Mouse (Mus musculus): ENCODE results near the gene Tiam2. TPM values are rescaled to one million over a fixed set of nuclear protein-coding genes. Genes with fewer than 3 reads are reported as not detected.

Tiam2 gene
- total and polyA plus RNA-seq, 3 experiments, result 0.42 to 1.9 TPM; not detected in 1

GRCm38 (mm10) chr17:3562405-3562804 is 236.0 kb downstream of the Tiam2 start:
- Histone ChIP-seq H3K9ac (ENCODE audit: control insufficient read depth, low read depth, low read length, poor library complexity, severe bottlenecking) (no peak overlapping the region), H3K79me2 (ENCODE audit: control insufficient read depth, insufficient read depth, low read length, poor library complexity) (peaks cover 2% of the 10 kb centered on the region; the same call in 1 of the 2 replicates), H3K4me3 (ENCODE audit: control insufficient read depth in 1 of 2, insufficient read depth in 1 of 2, low read depth in 2 of 2, low read length in 2 of 2) (no peak overlapping the region), H3K36me3 (ENCODE audit: control insufficient read depth in 1 of 2, insufficient read depth in 2 of 2, low read length in 2 of 2) (peaks cover 0 to 6% of the 10 kb centered on the region in 2 experiments; a peak in 2 of 4 replicates), H3K9me3 (replicated peaks; ENCODE audit: insufficient read depth, low read length) (no peaks in the 10 kb centered on the region), H3K27ac (ENCODE audit: control insufficient read depth, low read depth, low read length) (no peak overlapping the region), H3K27me3 (ENCODE audit: control insufficient read depth in 1 of 2, insufficient read depth in 2 of 2, low read length in 2 of 2) (peaks cover 0 to 3% of the 10 kb centered on the region in 2 experiments; a peak in 1 of 4 replicates), H3K4me1 (ENCODE audit: control insufficient read depth in 1 of 2, insufficient read depth in 2 of 2, low read length in 2 of 2) (peaks cover 2 to 5% of the 10 kb centered on the region in 2 experiments; a peak in 3 of 4 replicates)
- DNase-seq (ENCODE audit: low read depth, low spot score), result no peak
- TF ChIP-seq CTCF (IDR thresholded peaks at IDR 0.05 in 2 of 3, conservative IDR thresholded peaks at IDR 0.05 in 1 of 3; ENCODE audit: control insufficient read depth in 1 of 3, insufficient read depth in 1 of 3, low read depth in 2 of 3, low read length in 3 of 3, poor library complexity in 1 of 3, severe bottlenecking in 1 of 3) (peak; percentile 9 to 22 (median 15); a peak in 2 of 6 replicates), KAT2A (conservative IDR thresholded peaks at IDR 0.05; ENCODE audit: low read depth, low read length) (no peak)

GRCm38 (mm10) chr17:3570876-3571275 is 244.5 kb downstream of the Tiam2 start:
- no peaks in the 10 kb centered on the region for H3K4me1 ChIP-seq (ENCODE audit: control insufficient read depth in 1 of 2, insufficient read depth in 2 of 2, low read length in 2 of 2)
- peak; percentile 66 for DNase-seq (ENCODE audit: low read depth, low spot score)
- H3K4me3 ChIP-seq (ENCODE audit: control insufficient read depth in 1 of 2, insufficient read depth in 1 of 2, low read depth in 2 of 2, low read length in 2 of 2), result no peak overlapping the region
- H3K9ac ChIP-seq (ENCODE audit: control insufficient read depth, low read depth, low read length, poor library complexity, severe bottlenecking), result no peak overlapping the region
- no peak overlapping the region for H3K27ac ChIP-seq (ENCODE audit: control insufficient read depth, low read depth, low read length)
- no peak for TF ChIP-seq MEF2A (IDR thresholded peaks at IDR 0.05; ENCODE audit: extremely low read depth, insufficient replicate concordance, low read depth, low read length, poor library complexity, severe bottlenecking)
- TF ChIP-seq POLR2A (IDR thresholded peaks at IDR 0.05; ENCODE audit: control insufficient read depth in 1 of 2, insufficient read depth in 1 of 2, low read depth in 1 of 2, low read length in 2 of 2, poor library complexity in 1 of 2), result no peak
- TF ChIP-seq ZKSCAN1 (IDR thresholded peaks at IDR 0.05; ENCODE audit: low read depth, low read length), result no peak
- no peak for TF ChIP-seq EP300 (IDR thresholded peaks at IDR 0.05; ENCODE audit: low read depth in 1 of 2, low read length in 2 of 2)
- no peak for TF ChIP-seq CHD2 (IDR thresholded peaks at IDR 0.05; ENCODE audit: low read length)
- TF ChIP-seq CTCF (IDR thresholded peaks at IDR 0.05 in 2 of 3, conservative IDR thresholded peaks at IDR 0.05 in 1 of 3; ENCODE audit: control insufficient read depth in 1 of 3, insufficient read depth in 1 of 3, low read depth in 2 of 3, low read length in 3 of 3, poor library complexity in 1 of 3, severe bottlenecking in 1 of 3), result peak; percentile 75 to 86 (median 78)
- no peak for TF ChIP-seq MXI1 (IDR thresholded peaks at IDR 0.05; ENCODE audit: low read depth, low read length)
- TF ChIP-seq MYC (IDR thresholded peaks at IDR 0.05; ENCODE audit: low read depth, low read length), result no peak
- peak; percentile 92 for TF ChIP-seq RAD21 (IDR thresholded peaks at IDR 0.05; ENCODE audit: low read depth, low read length)
- TF ChIP-seq ZNF384 (IDR thresholded peaks at IDR 0.05; ENCODE audit: low read depth, low read length), result peak; percentile 53; the same call in 1 of the 2 replicates
- TF ChIP-seq NELFE (IDR thresholded peaks at IDR 0.05; ENCODE audit: low read depth, low read length), result no peak
- TF ChIP-seq KAT2A (conservative IDR thresholded peaks at IDR 0.05; ENCODE audit: low read depth, low read length), result no peak
- no peak for TF ChIP-seq BHLHE40 (IDR thresholded peaks at IDR 0.05; ENCODE audit: borderline replicate concordance, low read depth, low read length)
- TF ChIP-seq SIN3A (IDR thresholded peaks at IDR 0.05; ENCODE audit: low read length), result no peak
- TF ChIP-seq TCF12 (IDR thresholded peaks at IDR 0.05; ENCODE audit: low read depth, low read length), result no peak
- TF ChIP-seq NRF1 (IDR thresholded peaks at IDR 0.05; ENCODE audit: insufficient read depth, low read depth, low read length, poor library complexity, severe bottlenecking), result no peak
- TF ChIP-seq ELF1 (IDR thresholded peaks at IDR 0.05; ENCODE audit: low read depth, low read length), result no peak
- TF ChIP-seq SMC3 (IDR thresholded peaks at IDR 0.05; ENCODE audit: low read depth, low read length), result peak; percentile 67
- no peak for TF ChIP-seq USF2 (IDR thresholded peaks at IDR 0.05; ENCODE audit: borderline replicate concordance in 1 of 2, insufficient read depth in 1 of 2, low read depth in 1 of 2, low read length in 2 of 2)
- TF ChIP-seq ZC3H11A (IDR thresholded peaks at IDR 0.05; ENCODE audit: low read depth, low read length), result peak; percentile 60
- TF ChIP-seq RCOR1 (IDR thresholded peaks at IDR 0.05; ENCODE audit: low read depth, low read length), result no peak
- no peak for TF ChIP-seq ZMIZ1 (IDR thresholded peaks at IDR 0.05; ENCODE audit: low read depth, low read length)
- no peaks in the 10 kb centered on the region for H3K79me2 ChIP-seq (ENCODE audit: control insufficient read depth, insufficient read depth, low read length, poor library complexity)
- no peaks in the 10 kb centered on the region for H3K36me3 ChIP-seq (ENCODE audit: control insufficient read depth in 1 of 2, insufficient read depth in 2 of 2, low read length in 2 of 2)
- no peaks in the 10 kb centered on the region for H3K9me3 ChIP-seq (replicated peaks; ENCODE audit: insufficient read depth, low read length)
- peaks cover 2 to 5% of the 10 kb centered on the region in 2 experiments; a peak in 2 of 4 replicates for H3K27me3 ChIP-seq (ENCODE audit: control insufficient read depth in 1 of 2, insufficient read depth in 2 of 2, low read length in 2 of 2)

All from MEL (cell line).